Mouse (Mus musculus) kidney, embryonic 16.5 days (tissue): ENCODE measurements around the gene Cfap58. TPM values are rescaled to one million over a fixed set of nuclear protein-coding genes. Genes with fewer than 3 reads are reported as not detected.
A peak's percentile ranks its signal among the peaks of the same experiment; 100 is the strongest.

Experiments
- ATAC-seq: fragments of 200-750 bp; cut with Nextera tagmentation; 2 replicates; pipeline ENCODE4 v1.8.0; 2017; ENCODE audit warnings: moderate TSS enrichment; ENCODE audit not compliant: low FRiP score, low TSS enrichment
- H3K27ac ChIP-seq: fragments of 300-500 bp; sonication (generic); 2 replicates; pipeline ENCODE4 v1.5.1; 2014; ENCODE audit warnings: low read length
- H3K27me3 ChIP-seq: fragments of 300-500 bp; sonication (generic); 2 replicates; pipeline ENCODE4 v1.6.1; 2014; ENCODE audit warnings: low read length, control low read depth, mixed read lengths; ENCODE audit not compliant: insufficient read depth
- H3K36me3 ChIP-seq: fragments of 300-500 bp; sonication (generic); 2 replicates; pipeline ENCODE4 v1.6.1; 2014; ENCODE audit warnings: low read length, control low read depth, mixed read lengths; ENCODE audit not compliant: insufficient read depth
- H3K4me1 ChIP-seq: fragments of 300-500 bp; sonication (generic); 2 replicates; pipeline ENCODE4 v1.6.1; 2014; ENCODE audit warnings: low read length, control low read depth, mixed read lengths; ENCODE audit not compliant: insufficient read depth
- H3K4me2 ChIP-seq: fragments of 300-500 bp; sonication (generic); replicated peaks from 2 replicates; pipeline ENCODE4 v1.6.1; 2014; ENCODE audit warnings: low read depth, low read length
- H3K4me3 ChIP-seq: fragments of 300-500 bp; sonication (generic); 2 replicates; pipeline ENCODE4 v1.5.1; 2014; ENCODE audit warnings: mild to moderate bottlenecking, low read length
- H3K9ac ChIP-seq: fragments of 300-500 bp; sonication (generic); replicated peaks from 2 replicates; pipeline ENCODE4 v1.6.1; 2014; ENCODE audit warnings: low read length
- H3K9me3 ChIP-seq: fragments of 300-500 bp; sonication (generic); 2 replicates; pipeline ENCODE4 v1.6.1; 2016; ENCODE audit warnings: low read length, control low read depth
- WGBS: fragments of 180-500 bp; shearing (Covaris S2); extraction: QIAGEN DNeasy Blood & Tissue Kit; methylation state at CpG from one replicate; pipeline ENCODE4 v1.1.7; 2014; 5-methylcytosine and 5-hydroxymethylcytosine counted together
- polyA plus RNA-seq: library from polyadenylated mRNA; unstranded; fragments of >200 nt; fragmentation: Nextera tagmentation; extraction: Ambion mirVana; gene quantifications from 2 replicates; pipeline ENCODE4 v1.2.1, GENCODE M21; 2015

The Cfap58 gene
- polyA plus RNA-seq, 1 experiment from 2014 or later: 0.06 TPM

DNA sequence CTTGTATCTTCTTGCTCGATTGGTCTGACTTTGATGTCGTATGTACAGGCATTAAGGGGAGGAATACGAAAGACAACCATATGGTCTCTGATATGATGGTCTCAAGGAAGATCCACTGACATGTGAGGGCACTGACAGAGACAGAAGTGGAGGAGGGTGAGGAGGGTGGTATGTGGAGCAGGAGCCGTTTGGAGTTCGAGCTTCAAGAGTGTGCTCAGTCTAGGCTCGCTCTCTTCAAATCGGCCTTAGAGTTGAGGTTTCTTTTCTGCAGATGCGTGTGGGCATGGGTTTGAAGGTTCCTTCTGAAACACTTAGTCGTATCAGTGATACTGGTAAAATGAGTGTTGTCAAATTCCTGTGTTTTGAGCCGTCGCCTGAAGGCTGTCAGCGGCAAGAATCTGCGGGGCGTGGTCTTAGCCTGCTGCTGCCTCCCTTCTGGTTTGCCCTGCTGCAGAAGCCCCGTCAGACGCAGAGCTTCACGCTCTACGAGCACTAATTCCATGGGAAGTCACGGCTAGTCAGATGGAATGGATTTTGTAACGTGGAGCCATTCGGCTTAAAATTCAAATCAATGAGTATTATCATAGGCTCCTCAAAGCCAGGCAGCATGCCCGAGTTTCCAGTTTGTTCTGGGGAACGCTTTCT is 9.5 kb downstream of the Cfap58 start:
- no peaks in the 10 kb centered on the region for H3K36me3 ChIP-seq
- no peaks in the 10 kb centered on the region for H3K27me3 ChIP-seq
- WGBS: 53% methylated on average over 23 of the region's 23 CpGs
- no peaks in the 10 kb centered on the region for H3K9me3 ChIP-seq
- peak; percentile 49; the same call in 1 of the 2 replicates for ATAC-seq
- H3K27ac ChIP-seq: no peak overlapping the region
- no peak overlapping the region for H3K4me3 ChIP-seq
- no peaks in the 10 kb centered on the region; the same call in 1 of the 2 replicates for H3K4me1 ChIP-seq
- H3K4me2 ChIP-seq: peak overlapping the region; percentile 27
- no peak overlapping the region for H3K9ac ChIP-seq

DNA sequence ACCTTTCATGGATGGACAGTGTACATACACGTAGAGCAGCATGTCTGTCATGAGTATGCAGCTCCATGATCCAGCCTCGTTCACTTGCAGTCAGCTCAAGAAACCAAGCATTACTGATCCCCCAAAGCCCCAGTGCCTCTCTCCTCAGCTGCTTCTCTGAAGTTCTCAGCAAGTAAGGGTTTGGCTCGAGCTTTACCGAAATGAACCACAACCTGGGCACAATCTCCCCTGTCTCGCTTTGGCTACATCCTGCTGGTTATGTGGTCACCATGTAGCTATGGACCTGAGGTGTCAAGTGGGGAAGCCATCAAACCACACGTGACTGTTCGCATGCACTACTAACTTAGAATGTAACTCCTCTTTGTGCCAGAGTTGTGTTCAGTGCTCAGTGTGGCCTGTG is 13.5 kb downstream of the Cfap58 start:
- Histone ChIP-seq H3K27me3 (no peaks in the 10 kb centered on the region), H3K27ac (no peak overlapping the region), H3K36me3 (no peaks in the 10 kb centered on the region), H3K4me2 (no peak overlapping the region), H3K4me3 (no peak overlapping the region), H3K9ac (no peak overlapping the region), H3K4me1 (no peaks in the 10 kb centered on the region; the same call in 1 of the 2 replicates), H3K9me3 (no peaks in the 10 kb centered on the region)
- ATAC-seq: no peak
- 88% methylated on average over 7 of the region's 7 CpGs for WGBS

DNA sequence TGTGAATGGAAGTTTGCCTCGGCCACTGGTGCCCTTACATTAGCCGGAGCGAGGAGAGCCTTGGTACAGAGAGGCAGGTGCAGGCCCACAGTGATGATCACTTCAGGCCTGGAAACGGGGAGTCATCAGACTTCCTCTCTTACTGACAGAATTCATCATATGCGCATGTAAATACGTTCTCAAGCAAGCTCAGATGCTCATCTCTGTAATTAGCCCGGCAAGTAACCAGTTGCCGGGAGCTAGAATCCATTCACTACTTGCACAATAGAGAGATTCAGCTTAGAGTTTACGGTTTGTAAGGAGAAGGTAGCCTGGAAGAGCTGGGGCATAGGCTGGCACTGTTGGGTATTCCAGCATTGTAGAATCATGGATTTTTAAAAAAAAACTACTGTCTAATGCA is 15.7 kb downstream of the Cfap58 start:
- 84% methylated on average over 9 of the region's 9 CpGs for WGBS
- H3K36me3 ChIP-seq: no peaks in the 10 kb centered on the region
- H3K9me3 ChIP-seq: no peaks in the 10 kb centered on the region
- no peaks in the 10 kb centered on the region for H3K27me3 ChIP-seq
- H3K4me2 ChIP-seq: no peak overlapping the region
- H3K4me3 ChIP-seq: no peak overlapping the region
- H3K27ac ChIP-seq: no peak overlapping the region
- no peaks in the 10 kb centered on the region for H3K4me1 ChIP-seq
- no peak overlapping the region for H3K9ac ChIP-seq
- no peak for ATAC-seq

DNA sequence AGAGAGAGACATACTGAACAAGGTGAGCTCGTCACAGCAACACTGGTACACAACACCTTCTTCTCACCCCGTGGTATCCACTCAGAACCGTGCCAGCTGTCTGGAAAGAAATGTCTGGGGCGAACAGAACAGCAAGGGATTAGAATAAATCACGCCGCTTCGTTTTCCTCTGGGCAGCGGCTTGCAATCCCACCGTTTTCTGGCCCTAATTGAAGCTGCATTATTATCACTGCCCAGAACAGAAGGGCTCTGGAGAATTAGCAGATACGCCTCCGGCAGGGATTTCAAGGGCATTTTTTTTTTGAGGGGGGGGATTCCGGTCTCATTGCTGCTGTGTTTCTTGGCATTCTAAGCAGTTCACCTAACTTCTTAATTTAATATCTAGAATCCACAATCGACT is 20.7 kb downstream of the Cfap58 start:
- Histone ChIP-seq H3K4me2 (no peak overlapping the region), H3K36me3 (no peaks in the 10 kb centered on the region), H3K9ac (no peak overlapping the region), H3K4me3 (no peak overlapping the region), H3K9me3 (peaks cover 6% of the 10 kb centered on the region; the same call in 1 of the 2 replicates), H3K27ac (no peak overlapping the region), H3K27me3 (no peaks in the 10 kb centered on the region), H3K4me1 (no peaks in the 10 kb centered on the region)
- ATAC-seq: no peak
- WGBS: 75% methylated on average over 13 of the region's 13 CpGs

DNA sequence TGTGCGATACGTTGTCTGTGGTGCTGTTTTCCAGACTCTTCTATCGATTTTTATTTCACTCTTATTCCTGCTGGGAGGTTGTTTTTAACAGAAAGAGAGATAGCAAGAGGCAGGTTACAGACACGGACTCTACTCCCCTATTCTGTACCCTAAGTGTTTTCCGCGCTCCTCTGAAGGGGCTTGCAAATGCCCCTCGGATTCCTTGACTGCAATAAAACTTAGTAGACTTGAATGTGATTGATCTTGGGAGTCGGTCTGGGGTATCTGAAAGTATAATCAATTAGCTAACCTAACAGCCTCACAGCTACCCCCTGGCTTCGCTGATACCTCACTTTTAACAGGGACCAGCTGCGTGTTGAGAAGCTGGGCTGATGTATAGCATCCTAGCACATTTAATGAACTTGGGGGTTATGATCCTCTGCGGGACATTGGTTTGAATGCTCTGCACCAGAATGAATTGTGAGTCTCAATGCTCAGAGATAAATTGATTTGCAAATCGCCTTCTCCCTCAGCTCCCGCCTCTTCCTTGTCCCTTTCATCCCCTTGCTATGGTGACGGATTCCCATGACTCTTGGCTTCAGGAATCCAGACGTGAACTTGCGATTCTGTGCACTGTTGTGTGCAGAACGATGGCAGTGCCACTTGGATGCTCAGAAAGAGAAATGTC is 31.7 kb downstream of the Cfap58 start:
- ATAC-seq: no peak
- Histone ChIP-seq H3K36me3 (no peaks in the 10 kb centered on the region), H3K27ac (no peak overlapping the region), H3K27me3 (no peaks in the 10 kb centered on the region), H3K9me3 (no peaks in the 10 kb centered on the region; the same call in 1 of the 2 replicates), H3K4me3 (no peak overlapping the region), H3K9ac (no peak overlapping the region), H3K4me2 (no peak overlapping the region), H3K4me1 (no peaks in the 10 kb centered on the region)
- 38% methylated on average over 17 of the region's 17 CpGs for WGBS

DNA sequence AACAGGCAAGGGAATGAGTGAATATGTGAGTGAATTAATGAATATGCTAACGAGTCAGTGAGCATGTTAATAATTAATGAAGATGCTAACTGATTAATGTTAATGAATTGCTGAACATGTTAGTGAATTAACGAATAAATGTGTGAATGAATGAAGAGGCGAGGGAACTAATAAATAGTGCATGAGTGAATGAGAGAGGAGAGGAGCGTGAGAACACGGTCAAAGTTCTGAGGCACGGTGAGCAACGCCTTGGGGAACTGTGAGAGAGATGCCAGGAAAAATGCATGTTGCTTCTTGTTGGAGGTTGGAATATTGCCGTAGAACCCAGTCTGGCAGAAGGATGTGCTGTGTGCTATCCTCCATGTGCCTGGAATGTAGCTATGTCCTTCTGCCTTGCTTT is 33.6 kb downstream of the Cfap58 start:
- 73% methylated on average over 8 of the region's 8 CpGs for WGBS
- no peaks in the 10 kb centered on the region for H3K9me3 ChIP-seq
- no peak overlapping the region for H3K27ac ChIP-seq
- H3K36me3 ChIP-seq: no peaks in the 10 kb centered on the region
- H3K4me3 ChIP-seq: no peak overlapping the region
- no peak overlapping the region for H3K4me2 ChIP-seq
- no peaks in the 10 kb centered on the region for H3K27me3 ChIP-seq
- ATAC-seq: peak; percentile 42; the same call in 1 of the 2 replicates
- no peaks in the 10 kb centered on the region for H3K4me1 ChIP-seq
- no peak overlapping the region for H3K9ac ChIP-seq

DNA sequence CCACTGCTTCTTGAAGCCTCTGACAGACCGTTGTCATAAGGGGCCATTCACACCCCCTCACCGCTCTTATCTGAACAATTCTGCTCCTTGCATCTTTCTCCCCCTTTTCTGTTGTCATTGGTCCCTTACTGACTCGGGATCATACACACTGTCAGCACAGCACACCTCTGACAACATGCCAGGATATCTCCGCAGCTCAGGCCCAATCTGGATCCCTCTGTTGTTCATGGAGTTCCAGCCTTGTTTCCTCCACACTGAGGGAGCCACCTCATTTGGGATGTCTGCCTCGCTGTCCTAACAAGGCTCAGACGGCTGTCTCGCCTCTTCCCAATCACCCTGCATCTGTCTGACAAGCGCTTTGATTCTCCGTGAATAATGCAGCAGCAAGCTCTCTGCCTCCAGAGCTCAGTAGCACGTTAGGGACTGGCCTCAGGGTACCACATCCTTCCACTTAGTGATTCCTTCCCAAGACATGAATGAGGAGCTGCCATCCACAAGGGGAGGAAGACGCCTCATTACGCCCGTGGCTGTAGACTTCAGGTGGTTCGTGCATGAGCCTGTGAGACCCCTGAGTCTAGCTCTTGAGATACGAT is 40.7 kb downstream of the Cfap58 start:
- WGBS: 72% methylated on average over 15 of the region's 15 CpGs
- Histone ChIP-seq H3K9ac (no peak overlapping the region), H3K4me1 (no peaks in the 10 kb centered on the region), H3K4me2 (no peak overlapping the region), H3K4me3 (no peak overlapping the region), H3K9me3 (no peaks in the 10 kb centered on the region), H3K36me3 (no peaks in the 10 kb centered on the region), H3K27me3 (no peaks in the 10 kb centered on the region), H3K27ac (no peak overlapping the region)
- ATAC-seq: no peak

DNA sequence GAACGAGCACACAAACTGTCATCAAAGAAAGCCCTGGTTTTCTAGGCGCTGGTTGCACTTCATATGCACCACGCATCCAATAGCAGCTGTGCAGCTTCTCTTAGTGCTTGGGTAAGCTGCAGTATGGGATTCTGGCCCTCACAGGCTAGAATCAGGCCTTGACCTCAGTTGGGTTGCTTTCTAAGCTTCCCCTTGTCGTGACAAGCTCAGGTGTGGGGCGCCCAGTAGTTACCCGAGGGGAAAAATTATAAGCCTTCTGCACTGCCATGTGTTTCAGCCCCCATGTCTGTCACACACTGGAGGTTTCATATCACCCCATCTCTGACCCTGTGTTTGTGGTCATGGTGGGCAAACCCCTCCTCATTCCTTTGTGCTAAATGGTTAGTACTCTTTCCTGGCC is 42.0 kb downstream of the Cfap58 start:
- H3K27me3 ChIP-seq: no peaks in the 10 kb centered on the region
- no peaks in the 10 kb centered on the region for H3K9me3 ChIP-seq
- no peak overlapping the region for H3K27ac ChIP-seq
- 68% methylated on average over 6 of the region's 6 CpGs for WGBS
- no peaks in the 10 kb centered on the region for H3K36me3 ChIP-seq
- H3K9ac ChIP-seq: no peak overlapping the region
- H3K4me3 ChIP-seq: no peak overlapping the region
- no peak overlapping the region for H3K4me2 ChIP-seq
- no peaks in the 10 kb centered on the region for H3K4me1 ChIP-seq
- no peak for ATAC-seq

DNA sequence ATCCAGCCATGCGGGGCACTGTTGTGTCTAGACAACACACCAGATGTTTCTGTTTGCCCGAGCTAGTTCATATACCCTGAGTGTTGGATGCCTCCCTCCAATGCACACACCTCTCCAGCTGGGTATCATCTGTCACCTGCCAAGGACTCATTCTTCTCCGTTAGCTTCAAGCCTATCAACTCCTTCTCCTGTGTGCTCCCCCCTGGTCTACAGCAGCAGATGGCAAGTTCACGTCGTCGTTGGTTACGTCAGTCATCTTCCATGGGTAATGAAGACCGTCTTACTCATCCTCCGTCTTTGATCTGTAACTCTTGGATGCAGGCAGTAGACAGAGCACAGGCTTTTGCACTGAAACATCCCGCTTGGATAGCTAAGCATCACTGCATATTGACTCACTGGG is 42.8 kb downstream of the Cfap58 start:
- no peak for ATAC-seq
- Histone ChIP-seq H3K4me3 (no peak overlapping the region), H3K27ac (no peak overlapping the region), H3K9me3 (no peaks in the 10 kb centered on the region), H3K4me1 (no peaks in the 10 kb centered on the region), H3K27me3 (no peaks in the 10 kb centered on the region), H3K9ac (no peak overlapping the region), H3K36me3 (no peaks in the 10 kb centered on the region), H3K4me2 (no peak overlapping the region)
- WGBS: 55% methylated on average over 10 of the region's 10 CpGs

DNA sequence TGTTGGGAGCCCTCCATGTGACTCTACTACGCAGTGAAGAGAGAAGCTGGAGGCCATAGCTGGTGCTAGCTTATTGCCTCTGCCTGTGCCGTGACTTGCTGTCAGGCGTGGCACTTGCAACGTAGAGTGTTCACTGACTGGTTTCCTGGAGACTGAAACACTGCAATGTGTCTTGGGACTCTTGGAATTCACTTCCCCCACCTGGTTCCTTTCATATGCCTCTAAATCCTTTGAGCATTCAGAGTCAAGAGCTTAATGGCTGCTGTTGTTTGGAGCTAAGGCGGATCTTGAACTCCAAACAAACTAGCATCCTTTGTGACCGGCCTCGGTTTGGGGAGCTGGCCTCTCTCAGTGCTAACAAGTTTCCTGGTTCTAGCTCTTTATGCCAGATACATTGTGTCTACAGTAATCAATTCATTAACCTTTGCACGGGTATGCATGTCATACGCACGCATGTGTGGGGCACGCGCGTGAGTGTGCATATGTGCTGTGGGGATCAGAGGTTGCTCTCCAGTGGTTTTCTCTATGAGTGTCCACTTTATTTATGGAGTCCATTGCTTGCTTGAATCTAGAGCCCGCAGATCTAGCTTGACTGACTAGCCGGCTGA is 48.2 kb downstream of the Cfap58 start:
- WGBS: 87% methylated on average over 15 of the region's 15 CpGs
- H3K4me1 ChIP-seq: no peaks in the 10 kb centered on the region
- no peak overlapping the region for H3K9ac ChIP-seq
- H3K27me3 ChIP-seq: no peaks in the 10 kb centered on the region
- no peak overlapping the region for H3K4me3 ChIP-seq
- H3K27ac ChIP-seq: no peak overlapping the region
- H3K9me3 ChIP-seq: no peaks in the 10 kb centered on the region
- ATAC-seq: no peak
- no peak overlapping the region for H3K4me2 ChIP-seq
- no peaks in the 10 kb centered on the region for H3K36me3 ChIP-seq
